Mouse (Mus musculus): Measurements from ENCODE around the gene Celsr1. TPM values are rescaled to one million over a fixed set of nuclear protein-coding genes. Genes with fewer than 3 reads are reported as not detected.

The Celsr1 gene
- total RNA-seq, 2 experiments from 2014 or later = 5.0 to 5.2 TPM

DNA sequence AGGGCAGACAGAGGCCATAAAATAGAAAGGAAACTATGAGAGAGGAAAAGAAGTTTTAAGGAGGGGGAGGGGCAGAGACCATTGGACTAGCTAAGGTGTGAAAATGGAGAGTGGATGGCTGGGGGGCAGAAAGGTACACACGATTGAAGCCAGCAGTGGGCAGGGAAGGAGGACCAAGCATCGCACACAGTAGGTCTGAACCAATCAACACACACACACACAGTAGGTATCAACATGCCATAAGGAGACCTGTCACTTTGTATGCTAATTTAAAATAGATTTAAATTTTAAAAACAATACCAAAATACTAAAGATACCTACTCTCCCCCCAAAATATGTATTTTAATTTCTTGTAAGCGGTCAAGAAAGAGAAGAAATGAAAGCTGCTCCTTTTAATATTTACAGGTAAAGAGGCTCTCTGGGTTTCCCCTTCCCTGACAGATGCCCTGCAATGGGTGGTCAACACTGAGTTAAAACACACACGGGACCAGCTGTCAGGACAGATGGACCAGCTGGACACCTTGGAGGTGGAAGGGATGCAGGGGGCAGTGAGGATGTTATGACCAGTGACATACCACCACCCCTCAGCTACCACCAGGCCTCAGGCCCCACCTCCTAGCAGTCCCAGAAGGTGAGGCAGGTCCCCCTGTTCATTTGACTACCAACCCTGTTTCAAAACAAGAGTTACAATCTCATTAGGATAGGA lies 34.9 kb downstream of the Celsr1 start:
- DNase-seq = no peak
- intact Hi-C loops (cut with DNase I) = no loop called here

DNA sequence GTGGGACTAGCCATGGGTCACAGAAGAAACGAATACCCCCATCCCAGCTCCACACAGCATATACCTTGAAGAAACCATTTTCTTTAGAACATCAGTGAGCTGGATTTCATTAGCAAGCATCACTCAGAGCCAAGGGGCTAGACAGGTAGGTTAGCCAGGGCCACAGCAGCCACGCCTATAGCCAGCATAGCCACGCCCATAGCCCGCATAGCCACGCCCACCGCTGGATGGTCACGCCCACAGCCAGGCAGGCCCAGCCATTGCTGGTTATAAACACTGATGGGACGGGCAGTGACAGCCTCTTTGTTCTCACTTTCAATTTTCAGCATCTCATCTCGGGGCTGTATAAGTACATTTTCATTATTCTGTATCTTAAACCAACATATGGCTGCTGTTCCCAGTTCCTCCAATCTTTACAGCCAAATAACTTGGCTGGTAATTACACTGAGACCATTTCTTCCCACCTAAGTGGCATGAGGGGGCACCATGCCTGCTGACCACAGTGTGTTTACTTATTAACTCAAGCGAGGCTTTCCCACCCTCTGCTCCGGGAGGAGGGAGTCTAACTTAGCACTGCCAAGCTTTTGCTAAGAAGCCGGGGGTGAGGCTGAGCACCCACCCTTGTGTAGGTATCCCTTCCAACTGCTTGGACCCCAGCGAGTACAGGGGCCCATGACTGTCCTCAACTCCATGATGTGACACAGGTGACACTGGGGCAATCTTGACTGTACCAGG lies 37.4 kb downstream of the Celsr1 start:
- DNase-seq = no peak
- intact Hi-C loops (cut with DNase I) = no loop called here

DNA sequence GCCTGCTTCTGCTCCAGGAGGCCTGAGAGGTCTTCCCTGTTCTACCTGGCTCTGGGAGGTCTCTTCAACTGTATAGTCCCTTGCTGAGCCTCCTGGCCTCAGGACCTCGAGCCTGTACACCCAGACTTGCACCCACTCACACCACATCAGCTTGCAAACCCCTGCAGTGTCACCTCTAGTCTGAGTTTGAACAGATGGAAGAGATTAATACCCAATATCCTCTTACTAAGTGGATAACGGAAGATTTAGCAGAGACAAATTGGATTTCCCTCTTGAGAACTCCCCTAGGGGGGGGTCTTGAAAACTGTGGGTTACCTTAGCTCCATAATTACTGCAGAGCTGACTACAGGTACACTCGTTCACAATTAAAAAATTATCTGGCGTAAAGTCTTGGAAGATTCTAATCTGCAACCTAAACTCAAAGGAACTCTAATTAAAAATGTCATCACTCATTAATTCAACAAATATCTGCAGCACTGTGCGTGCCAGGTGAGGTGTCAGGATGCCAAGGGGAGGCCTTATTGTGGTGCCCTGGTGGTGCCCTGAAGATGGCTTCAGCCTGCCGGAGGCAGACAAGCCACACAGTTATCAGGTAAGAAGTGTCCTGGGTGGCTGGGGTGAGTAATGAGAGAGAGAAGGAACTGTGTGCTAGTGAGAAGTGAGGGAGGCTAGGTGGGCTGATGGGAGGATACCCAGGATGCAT lies 38.5 kb downstream of the Celsr1 start:
- intact Hi-C loops (cut with DNase I) = no loop called here
- peak; percentile 36 for DNase-seq

DNA sequence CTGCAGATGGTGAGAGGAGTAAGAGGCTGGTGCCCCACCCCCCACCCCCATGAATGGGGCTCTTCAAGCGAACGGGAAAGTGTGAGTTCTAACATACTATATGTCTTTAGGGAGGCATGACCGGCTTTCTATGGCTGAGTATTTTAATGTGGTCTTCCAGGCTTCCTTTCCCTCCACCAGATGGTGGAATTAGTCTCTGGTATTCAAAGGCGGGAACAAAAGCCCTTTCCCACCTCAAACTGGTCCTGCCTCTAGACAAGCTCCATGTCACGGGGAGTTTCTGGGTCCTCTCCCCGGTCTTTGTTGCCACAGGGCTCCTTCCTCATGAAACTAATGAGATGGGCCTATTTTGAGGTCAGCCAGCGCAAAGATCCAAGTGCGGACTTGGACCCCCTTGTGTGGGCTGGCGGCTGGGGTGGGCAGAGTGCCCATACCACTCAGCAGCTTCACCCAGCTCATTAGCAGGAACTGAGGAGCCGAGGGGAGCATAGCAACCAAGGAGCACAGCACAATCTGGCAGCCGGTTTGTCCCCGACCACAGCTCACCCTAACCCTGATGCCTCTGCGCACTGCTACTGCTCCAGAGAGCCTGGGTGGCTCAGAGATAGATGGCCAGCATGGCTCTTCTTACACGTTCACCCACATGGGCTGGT lies 39.5 kb downstream of the Celsr1 start:
- peak; percentile 69 for DNase-seq
- intact Hi-C loops (cut with DNase I) = no loop called here

DNA sequence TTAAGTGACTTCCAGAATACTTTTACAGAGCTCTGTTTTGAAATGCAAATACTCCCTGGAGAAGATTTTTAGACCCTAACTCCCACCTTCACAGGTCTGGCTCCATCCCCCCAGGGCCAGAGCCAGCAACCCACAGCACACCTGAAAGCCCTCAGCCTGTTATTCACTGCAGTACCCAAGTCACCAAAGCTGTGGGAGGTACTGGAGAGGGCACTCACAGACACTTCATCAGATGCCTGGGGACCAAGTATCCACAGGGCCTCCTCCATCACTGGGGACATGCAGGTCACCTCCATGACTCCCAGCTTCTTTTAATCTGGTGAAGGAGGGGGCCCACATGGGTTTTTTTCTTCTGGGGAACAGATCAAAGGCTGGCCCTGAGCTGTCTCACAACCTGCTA lies 40.2 kb downstream of the Celsr1 start:
- no peak for DNase-seq

DNA sequence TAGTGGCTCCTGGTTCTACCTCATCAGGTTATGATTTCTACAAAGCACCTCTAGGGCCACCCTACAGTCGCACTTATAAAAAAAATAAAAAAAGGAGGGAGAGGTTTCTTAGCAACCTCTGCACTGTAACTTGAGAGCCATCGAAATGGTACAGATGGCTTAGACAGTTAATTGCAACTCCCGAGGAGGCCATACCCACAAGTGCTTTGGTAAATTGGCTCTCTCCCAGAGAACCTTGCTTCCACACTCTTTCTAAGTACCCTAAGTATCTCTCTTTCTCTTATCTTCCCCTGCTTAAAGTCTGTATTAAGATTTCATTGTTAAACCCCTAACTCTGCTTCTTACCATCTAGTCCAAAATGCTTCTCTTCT lies 41.5 kb downstream of the Celsr1 start:
- intact Hi-C loops (cut with DNase I) = no loop called here
- no peak for DNase-seq

More for the DNA sequence above, 40.2 kb downstream of the Celsr1 start:
- intact Hi-C loops (cut with DNase I) = no loop called here

DNA sequence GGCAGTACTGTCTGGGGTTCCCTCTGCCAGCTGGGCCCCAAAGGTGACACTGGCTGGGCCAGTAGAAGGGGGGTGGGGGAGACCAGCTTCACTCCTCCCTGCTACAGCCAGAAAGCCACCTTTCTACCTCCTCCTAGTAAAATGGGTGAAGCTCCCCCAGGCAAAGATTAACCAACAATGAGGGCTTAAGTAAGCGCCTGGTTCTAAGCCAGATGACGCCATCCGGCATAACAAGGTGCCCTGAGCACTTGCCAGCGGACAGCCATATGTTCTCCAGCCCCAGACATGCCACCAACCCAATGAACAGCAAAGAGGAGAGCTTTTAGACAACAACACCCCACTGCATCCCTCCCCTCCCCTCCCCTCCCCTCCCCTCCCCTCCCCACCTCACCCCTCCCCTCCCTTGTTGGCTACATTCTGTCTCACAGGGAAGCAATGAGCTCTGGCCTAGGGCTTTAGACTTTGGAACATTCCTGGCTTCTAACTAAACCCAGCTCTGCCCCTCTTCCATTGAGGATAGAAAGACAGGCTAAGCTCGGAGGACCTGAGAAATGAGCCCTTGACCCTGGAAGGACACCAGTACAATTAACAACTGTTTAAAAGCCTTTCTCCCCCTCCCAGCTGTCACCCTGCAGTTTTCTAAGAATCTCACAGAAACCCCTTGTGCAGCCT lies 42.0 kb downstream of the Celsr1 start:
- DNase-seq = peak; percentile 78

DNA sequence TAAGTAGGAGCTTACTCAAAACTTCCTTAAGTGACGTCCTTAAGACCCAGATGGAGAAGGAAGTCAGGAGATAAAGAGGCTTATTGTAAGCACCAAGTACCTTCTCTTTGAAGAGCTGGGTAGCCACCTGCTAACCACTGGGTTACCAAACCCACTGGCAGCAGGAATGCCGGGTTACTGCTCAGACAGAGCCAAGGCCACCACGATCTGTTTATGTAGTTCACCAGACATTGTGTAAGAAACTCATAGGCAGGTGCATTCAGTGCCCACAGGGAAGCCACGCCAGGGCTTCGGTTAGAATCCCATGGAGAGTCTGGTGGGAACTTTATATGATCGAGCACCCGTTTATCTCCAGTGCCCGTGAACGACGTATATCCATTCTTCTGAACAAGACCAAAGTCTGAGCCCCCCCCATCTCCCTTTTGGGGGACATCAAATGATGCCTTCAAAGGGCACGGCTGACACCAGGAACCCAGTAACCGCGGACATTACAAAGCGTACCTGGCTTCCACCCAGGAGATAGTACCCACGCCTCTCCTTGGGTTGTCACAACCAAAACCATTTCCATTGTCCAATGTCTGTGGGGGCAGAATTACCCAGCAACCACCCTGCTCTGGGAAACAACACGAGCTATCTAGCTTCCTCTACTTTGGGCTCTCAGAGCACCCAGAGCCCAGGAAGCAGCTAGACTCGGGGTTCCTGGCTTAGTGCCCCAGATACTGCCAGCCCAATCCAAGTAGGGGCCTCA lies 42.7 kb downstream of the Celsr1 start:
- intact Hi-C loops (cut with DNase I) = no loop called here
- peak; percentile 34 for DNase-seq

More for the DNA sequence above, 42.0 kb downstream of the Celsr1 start:
- intact Hi-C loops (cut with DNase I) = no loop called here

DNA sequence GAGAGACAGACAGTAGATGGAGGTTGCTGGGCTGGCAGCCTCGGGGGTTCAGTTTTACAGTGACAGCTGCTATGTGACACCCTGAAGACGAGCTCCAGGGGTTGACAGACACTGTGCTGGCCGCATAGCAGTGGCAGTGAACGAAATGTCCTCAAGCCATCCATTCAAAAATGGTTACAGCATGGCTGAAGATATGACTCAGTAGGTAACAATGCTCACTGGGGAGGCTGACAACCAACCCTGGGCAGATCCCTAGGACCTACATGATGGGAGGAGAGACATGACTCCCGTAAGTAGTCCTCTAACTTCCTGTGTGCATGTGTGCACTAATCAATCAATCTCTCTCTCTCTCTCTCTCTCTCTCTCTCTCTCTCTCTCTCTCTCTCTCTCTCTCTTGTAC lies 45.7 kb downstream of the Celsr1 start:
- DNase-seq = no peak
- intact Hi-C loops (cut with DNase I) = no loop called here

DNA sequence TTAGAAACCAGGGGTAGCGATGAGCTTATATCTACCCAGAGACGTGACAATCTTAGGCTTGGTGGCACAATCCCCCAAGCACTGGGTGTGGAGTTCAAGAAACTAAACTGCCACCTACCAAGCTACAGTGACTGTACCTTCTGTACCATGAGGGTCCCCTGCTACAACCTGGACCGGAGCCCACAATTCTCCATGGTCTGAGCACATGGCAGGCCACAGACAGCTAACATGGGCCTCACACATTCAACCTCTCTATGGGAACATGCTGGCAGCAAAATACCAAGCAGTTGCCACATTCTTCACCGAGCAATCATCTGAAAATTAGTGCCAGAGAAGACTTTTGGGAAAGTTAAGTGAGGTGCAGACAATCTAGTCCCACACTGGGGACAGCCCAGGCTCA lies 47.4 kb downstream of the Celsr1 start:
- DNase-seq = peak; percentile 54
- intact Hi-C loops (cut with DNase I) = no loop called here

DNA sequence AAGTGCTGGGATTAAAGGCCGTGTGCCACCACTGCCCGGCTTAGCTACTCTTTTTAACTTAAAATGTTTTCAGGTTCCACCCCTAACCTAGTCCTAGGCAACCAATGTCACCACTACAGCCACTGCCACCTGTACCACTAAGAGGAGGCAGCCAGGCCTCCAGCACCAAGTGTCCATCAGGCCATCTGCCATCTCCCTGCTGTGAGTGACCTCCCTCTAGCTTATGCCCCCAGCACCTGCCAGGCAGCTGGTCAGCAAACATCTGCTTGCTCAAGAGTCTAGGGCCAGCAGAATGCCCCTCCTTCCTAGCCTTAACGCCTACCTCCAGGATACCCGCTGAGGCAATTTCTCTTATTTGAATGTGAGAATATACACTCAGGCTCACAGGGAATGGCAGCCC lies 48.0 kb downstream of the Celsr1 start:
- DNase-seq = peak; percentile 35
- intact Hi-C loops (cut with DNase I) = no loop called here

DNA sequence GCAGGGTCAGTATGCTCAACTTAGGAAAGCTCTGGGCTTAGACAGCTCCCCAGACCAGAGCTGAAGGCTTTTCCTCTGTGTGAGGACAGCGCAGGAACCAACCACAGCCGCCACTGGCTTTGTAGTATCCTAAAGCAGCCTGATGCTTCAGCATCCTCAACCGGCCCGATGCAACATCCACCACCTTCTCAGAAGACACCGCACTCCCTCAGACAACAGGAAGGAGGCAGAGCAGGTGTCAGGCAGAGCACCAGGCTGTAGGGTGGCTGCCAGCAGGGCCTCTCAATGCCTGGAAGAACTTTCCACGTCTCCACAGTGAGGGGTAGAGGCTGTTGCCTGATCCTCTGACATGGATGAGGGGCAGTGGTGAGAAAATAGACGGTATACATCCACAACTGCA lies 50.4 kb downstream of the Celsr1 start:
- intact Hi-C loops (cut with DNase I) = no loop called here

DNA sequence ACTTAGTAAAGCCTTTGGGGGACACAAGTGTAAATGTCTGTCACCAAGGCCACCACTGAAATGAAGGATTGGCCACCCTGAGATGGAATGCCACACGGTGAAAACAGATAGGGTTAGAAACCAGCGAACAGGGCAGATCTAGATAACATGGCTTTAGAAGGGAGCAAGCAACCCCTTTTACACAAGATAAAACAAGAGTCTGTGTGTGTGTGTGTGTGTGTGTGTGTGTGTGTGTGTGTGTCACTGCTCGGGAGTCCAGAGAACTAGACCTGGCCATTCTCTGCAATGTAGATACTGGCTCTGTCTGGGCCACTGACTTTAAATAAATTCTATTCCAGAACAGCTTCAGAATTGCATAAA lies 51.2 kb downstream of the Celsr1 start:
- intact Hi-C loops (cut with DNase I) = no loop called here
- no peak for DNase-seq

More for the DNA sequence above, 50.4 kb downstream of the Celsr1 start:
- DNase-seq = no peak

DNA sequence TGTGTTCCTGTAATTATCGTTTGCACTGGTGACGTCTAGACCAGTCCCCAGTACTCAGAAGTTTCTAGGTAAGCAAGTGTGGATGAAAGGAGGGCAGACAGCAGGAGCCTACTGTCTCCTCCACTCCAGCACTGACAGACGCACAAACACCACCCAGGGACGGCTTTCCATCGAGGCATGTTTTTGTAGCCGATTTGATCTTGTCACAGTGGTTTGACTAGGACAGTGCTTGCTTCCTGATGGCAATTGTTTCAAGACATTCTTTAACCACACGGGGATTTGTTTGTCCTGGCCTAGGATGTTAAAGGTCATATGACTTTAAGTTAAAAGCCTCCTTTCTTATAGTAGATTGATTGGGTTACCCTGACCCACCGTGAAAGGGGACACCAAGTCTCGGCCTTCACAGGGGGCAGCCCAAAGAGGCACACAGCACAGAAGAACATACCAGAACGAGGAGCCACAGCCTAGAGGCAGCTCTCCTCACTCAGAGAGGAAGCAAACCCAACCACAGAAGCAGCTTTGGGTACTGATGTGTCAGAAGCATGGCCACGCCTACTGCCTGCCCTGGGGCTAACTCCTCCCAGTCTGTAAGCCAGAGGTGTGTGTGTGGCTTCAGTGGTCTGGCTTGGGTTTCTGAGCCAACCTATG lies 51.7 kb downstream of the Celsr1 start:
- intact Hi-C loops (cut with DNase I) = no loop called here
- no peak for DNase-seq

DNA sequence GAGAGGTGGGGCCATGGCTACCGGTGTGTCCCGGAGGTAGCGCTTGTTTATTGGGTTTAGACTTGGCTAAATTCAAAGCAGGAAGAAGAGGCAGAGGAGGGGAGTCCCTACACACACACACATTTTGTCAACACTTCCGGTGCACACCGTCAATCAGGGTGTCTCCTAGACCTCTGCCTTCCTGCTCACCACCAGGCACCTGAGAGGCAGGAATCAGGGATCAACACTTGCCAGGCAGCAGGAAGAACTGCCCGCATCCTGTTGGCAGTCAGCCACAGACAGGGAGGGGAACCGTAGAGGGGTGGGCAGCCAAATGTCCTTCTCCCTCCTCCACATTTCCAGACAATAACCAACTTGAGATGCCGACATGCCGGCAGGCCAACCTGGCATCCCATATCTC lies 56.5 kb downstream of the Celsr1 start:
- intact Hi-C loops (cut with DNase I) = no loop called here

DNA sequence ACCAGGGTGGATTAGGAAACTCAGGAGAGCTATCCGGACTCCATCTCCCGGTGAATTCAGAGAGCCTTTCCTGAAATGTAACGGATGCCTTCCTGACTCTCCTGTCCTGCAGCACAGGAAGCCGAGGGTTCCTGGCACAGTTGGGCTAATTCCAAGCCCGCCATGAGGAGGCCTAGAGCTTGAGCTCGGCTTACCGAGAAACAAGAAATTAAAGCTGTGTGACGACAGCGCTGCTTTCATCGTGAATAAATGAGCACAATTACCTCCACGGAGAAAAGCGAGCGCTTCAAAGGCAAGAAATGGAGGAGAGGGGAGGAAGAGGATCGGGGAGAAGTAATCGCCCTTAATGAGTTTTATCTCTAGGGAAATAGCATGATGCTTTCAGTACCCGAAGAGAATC lies 57.8 kb downstream of the Celsr1 start:
- DNase-seq = peak; percentile 31
- intact Hi-C loops (cut with DNase I) = no loop called here

More for the DNA sequence above, 56.5 kb downstream of the Celsr1 start:
- peak; percentile 61 for DNase-seq

DNA sequence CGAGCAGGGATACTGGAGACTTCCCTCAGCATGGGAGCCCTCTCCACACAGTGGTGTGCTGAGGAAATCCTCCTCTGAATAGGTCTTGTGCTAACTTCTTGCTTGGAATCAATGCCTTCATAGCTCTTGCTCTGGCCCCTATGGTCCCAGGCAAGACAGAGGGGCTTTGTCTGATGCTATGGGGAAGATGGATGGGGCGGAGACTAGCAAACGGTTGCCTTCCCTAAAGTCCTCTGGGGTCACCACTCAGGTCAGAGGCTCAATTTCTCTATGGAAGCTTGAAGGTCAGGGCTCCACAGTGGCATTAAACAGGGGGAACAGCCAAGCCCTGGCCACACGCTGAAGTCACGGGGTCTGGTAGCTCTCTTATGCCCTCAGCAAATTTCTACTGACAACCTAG lies 62.0 kb downstream of the Celsr1 start:
- DNase-seq = no peak
- intact Hi-C loops (cut with DNase I) = no loop called here

DNA sequence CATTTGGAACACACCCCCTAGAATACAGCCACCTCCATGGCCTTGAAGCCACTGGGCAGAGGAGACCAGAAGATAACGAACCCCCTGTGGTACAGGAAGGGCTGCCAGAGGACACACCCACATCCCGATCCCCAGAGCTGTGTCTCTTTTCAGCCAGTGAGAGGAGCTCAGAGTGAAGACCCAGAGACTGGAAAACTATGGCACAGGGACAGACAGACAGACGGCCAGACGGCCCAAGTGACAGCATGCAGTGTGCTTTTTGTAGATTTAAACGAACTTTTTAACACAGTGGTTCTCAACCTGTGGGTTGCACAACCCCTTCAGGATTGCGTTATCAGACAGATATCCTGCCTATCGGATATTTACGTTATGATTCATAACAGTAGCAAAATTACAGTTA lies 63.1 kb downstream of the Celsr1 start:
- intact Hi-C loops (cut with DNase I) = no loop called here
- DNase-seq = no peak

DNA sequence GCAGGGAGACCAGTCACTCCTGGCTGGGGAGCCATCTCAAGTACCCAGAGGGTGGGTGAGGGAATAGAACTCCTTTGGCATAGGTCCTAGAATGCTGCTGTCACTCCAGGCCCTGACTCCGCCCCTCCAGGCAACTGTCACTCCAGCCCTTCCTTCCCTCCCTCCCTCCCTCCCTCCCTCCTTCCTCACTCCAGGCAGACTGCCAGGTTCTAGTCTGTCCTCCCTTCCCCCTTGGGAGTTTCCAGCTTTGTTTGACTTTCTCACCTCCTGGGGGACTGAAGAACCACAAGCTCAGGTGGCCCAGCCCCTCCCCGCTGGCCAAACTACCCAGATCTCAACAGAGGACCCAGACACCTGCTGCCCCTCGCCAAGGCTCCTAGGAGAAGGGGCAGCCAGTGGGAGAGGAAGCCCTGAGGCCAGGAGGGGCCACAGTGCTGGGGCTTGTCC lies 63.8 kb downstream of the Celsr1 start:
- intact Hi-C loops (cut with DNase I) = no loop called here
- peak; percentile 76 for DNase-seq

DNA sequence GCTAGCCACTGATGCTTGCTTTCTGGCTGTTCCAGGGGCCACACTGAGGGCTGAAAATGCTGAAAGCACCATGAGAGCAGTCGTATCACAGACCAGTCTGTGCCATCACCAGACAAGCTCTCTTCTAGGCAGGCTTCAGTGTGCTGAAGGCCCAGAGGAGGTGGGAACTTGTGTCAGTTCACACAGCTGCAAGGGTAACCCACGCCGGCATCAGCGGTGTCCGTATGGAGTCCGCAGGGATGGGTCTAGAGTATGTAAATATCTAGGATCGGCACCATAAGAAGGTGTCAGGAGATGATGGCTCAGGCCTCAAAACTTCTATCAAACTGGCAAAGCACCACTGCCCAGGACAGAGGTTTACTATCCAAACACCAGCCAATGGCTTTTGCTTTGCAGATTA lies 64.3 kb downstream of the Celsr1 start:
- no peak for DNase-seq
- intact Hi-C loops (cut with DNase I) = no loop called here

Measured in left cerebral cortex, postnatal 4 days (tissue).